Mouse (Mus musculus) ES-E14 (cell line): Measurements from ENCODE around the gene Rgs7bp. TPM values are rescaled to one million over a fixed set of nuclear protein-coding genes. Genes with fewer than 3 reads are reported as not detected.

ENCODE experiments used
- DNase-seq: peaks from one replicate; pipeline ENCODE4 v3.0.0-alpha.2; 2013; ENCODE audit warnings: low read depth, low spot score
- H3K27ac ChIP-seq: 2 replicates; pipeline ENCODE4 v1.5.1; 2012; ENCODE audit warnings: low read depth, mild to moderate bottlenecking, low read length, moderate library complexity, mixed read lengths; ENCODE audit not compliant: poor library complexity, insufficient read depth, severe bottlenecking
- H3K36me3 ChIP-seq: 2 replicates; pipeline ENCODE4 v1.6.1; 2012; ENCODE audit warnings: mild to moderate bottlenecking, low read length, moderate library complexity, mixed read lengths; ENCODE audit not compliant: control insufficient read depth, poor library complexity, insufficient read depth, severe bottlenecking
- H3K4me1 ChIP-seq, 2 experiments: fragments of 150-350 bp in 1 of 2; sonication (generic) in 1 of 2; 2 replicates each; pipeline ENCODE4 v1.6.1; 2012; ENCODE audit warnings: low read length in 2 of 2, mild to moderate bottlenecking in 1 of 2, mixed read lengths in 1 of 2; ENCODE audit not compliant: control insufficient read depth in 2 of 2, insufficient read depth in 2 of 2, poor library complexity in 1 of 2
- H3K4me3 ChIP-seq, 2 experiments: fragments of 150-350 bp in 1 of 2; sonication (generic) in 1 of 2; 2 replicates each; pipeline ENCODE4 v1.5.1; 2012; ENCODE audit warnings: low read length in 2 of 2, low read depth in 1 of 2, mild to moderate bottlenecking in 1 of 2, mixed read lengths in 1 of 2; ENCODE audit not compliant: insufficient read depth in 1 of 2, poor library complexity in 1 of 2, severe bottlenecking in 1 of 2
- H3K9ac ChIP-seq: 2 replicates; pipeline ENCODE4 v1.6.1; 2012; ENCODE audit warnings: low read depth, mild to moderate bottlenecking, low read length, mixed read lengths; ENCODE audit not compliant: poor library complexity, insufficient read depth, severe bottlenecking
- H3K9me3 ChIP-seq: fragments of 150-350 bp; sonication (generic); 2 replicates; pipeline ENCODE4 v1.6.1; 2012; ENCODE audit warnings: low read depth, mild to moderate bottlenecking, low read length; ENCODE audit not compliant: control insufficient read depth, insufficient read depth
- CHD2 ChIP-seq: IDR thresholded peaks from 2 replicates; pipeline ENCODE4 v1.6.1; 2014; ENCODE audit warnings: mild to moderate bottlenecking, low read depth, low read length, inconsistent platforms
- HCFC1 ChIP-seq: IDR thresholded peaks from 2 replicates; pipeline ENCODE4 v1.6.1; 2012; ENCODE audit warnings: low read length, inconsistent platforms, borderline replicate concordance; ENCODE audit not compliant: insufficient read depth
- MAFK ChIP-seq: IDR thresholded peaks from 2 replicates; pipeline ENCODE4 v1.6.1; 2014; ENCODE audit warnings: mild to moderate bottlenecking, low read depth, low read length, inconsistent platforms; ENCODE audit not compliant: insufficient read depth
- ZC3H11A ChIP-seq: IDR thresholded peaks from 2 replicates; pipeline ENCODE4 v1.6.1; 2012; ENCODE audit warnings: low read depth, mild to moderate bottlenecking, inconsistent platforms, low read length, borderline replicate concordance
- ZNF384 ChIP-seq: IDR thresholded peaks from 2 replicates; pipeline ENCODE4 v1.6.1; 2012; ENCODE audit warnings: low read depth, low read length, inconsistent platforms
- in situ Hi-C, 2 experiments: fragments of 600-800 bp; cut with MboI; formaldehyde crosslinking; loops; one replicate each; pipeline ENCODE4 v1.15.1; 2025; ENCODE audit warnings: low sequenced_read_pairs in 2 of 2, inconsistent platforms in 1 of 2; ENCODE audit not compliant: unreplicated experiment in 2 of 2
- total RNA-seq: library from RNA; depleted of rRNA; stranded (reverse); fragments of 300-350 nt; gene quantifications from 2 replicates; pipeline ENCODE4 v1.2.3, GENCODE M21; 2012

Gene Rgs7bp
- total RNA-seq, 1 experiment = 0.09 TPM

- H3K4me3 ChIP-seq = no peak overlapping the region
- H3K9me3 ChIP-seq = no peaks in the 10 kb centered on the region
- no peak overlapping the region for H3K27ac ChIP-seq
- H3K4me1 ChIP-seq = no peaks in the 10 kb centered on the region
- H3K9ac ChIP-seq = no peak overlapping the region
- in situ Hi-C loops = no loop called here
- TF ChIP-seq CHD2 (no peak), ZNF384 (no peak), HCFC1 (no peak), ZC3H11A (no peak)
- no peak for DNase-seq
- no peaks in the 10 kb centered on the region for H3K36me3 ChIP-seq
Observed at GRCm38 (mm10) chr13:105015710-105016404, 38.9 kb downstream of the Rgs7bp start.

GRCm38 (mm10) chr13:105011300-105011699 lies 43.4 kb downstream of the Rgs7bp start:
- TF ChIP-seq HCFC1 = no peak
- no peak for TF ChIP-seq CHD2
- TF ChIP-seq MAFK = no peak
- TF ChIP-seq ZC3H11A = no peak
- TF ChIP-seq ZNF384 = no peak
- Histone ChIP-seq H3K4me1 (no peaks in the 10 kb centered on the region), H3K27ac (no peak overlapping the region), H3K4me3 (no peak overlapping the region), H3K9ac (no peak overlapping the region), H3K36me3 (no peaks in the 10 kb centered on the region), H3K9me3 (no peaks in the 10 kb centered on the region)
- in situ Hi-C loops = no loop called here
- no peak for DNase-seq

GRCm38 (mm10) chr13:105008891-105009290 lies 45.8 kb downstream of the Rgs7bp start:
- H3K36me3 ChIP-seq = no peaks in the 10 kb centered on the region
- no peak for TF ChIP-seq CHD2
- no peak for TF ChIP-seq MAFK
- TF ChIP-seq ZC3H11A = no peak
- no peak for TF ChIP-seq ZNF384
- no peak for TF ChIP-seq HCFC1
- in situ Hi-C loops = no loop called here
- H3K9me3 ChIP-seq = no peaks in the 10 kb centered on the region
- H3K9ac ChIP-seq = no peak overlapping the region
- no peak overlapping the region for H3K4me3 ChIP-seq
- no peaks in the 10 kb centered on the region for H3K4me1 ChIP-seq
- DNase-seq = no peak
- no peak overlapping the region for H3K27ac ChIP-seq

- in situ Hi-C loops = no loop called here
- Histone ChIP-seq H3K9me3 (no peaks in the 10 kb centered on the region), H3K4me1 (no peaks in the 10 kb centered on the region), H3K27ac (no peak overlapping the region), H3K9ac (no peak overlapping the region), H3K4me3 (no peak overlapping the region), H3K36me3 (no peaks in the 10 kb centered on the region)
- no peak for DNase-seq
- TF ChIP-seq CHD2 (no peak), ZC3H11A (no peak), ZNF384 (no peak), HCFC1 (no peak), MAFK (no peak)
Observed at GRCm38 (mm10) chr13:105002831-105003157, 51.9 kb downstream of the Rgs7bp start.

GRCm38 (mm10) chr13:105002132-105002830 lies 52.4 kb downstream of the Rgs7bp start:
- no peak overlapping the region for H3K9ac ChIP-seq
- in situ Hi-C loops = no loop called here
- DNase-seq = no peak
- no peaks in the 10 kb centered on the region for H3K4me1 ChIP-seq
- H3K4me3 ChIP-seq = no peak overlapping the region
- H3K36me3 ChIP-seq = no peaks in the 10 kb centered on the region
- H3K27ac ChIP-seq = no peak overlapping the region
- H3K9me3 ChIP-seq = 0 out of 2 replicates have a peak, but pooled peaks cover 2% of the 10 kb centered on the region
- no peak for TF ChIP-seq HCFC1
- no peak for TF ChIP-seq ZNF384
- TF ChIP-seq CHD2 = no peak
- no peak for TF ChIP-seq ZC3H11A
- no peak for TF ChIP-seq MAFK
